In genomic region chr2:117109296-117109695, GRCm38 (mm10) we compare ENCODE assay signal across 14 mouse cellular contexts. TPM values are rescaled to one million over a fixed set of nuclear protein-coding genes. Genes with fewer than 3 reads are reported as not detected.
DNase-seq lines count a peak whose midpoint lies in the region; ATAC-seq and TF ChIP-seq lines count a peak whose summit lies in the region.
"Had no signal": no experiment of that assay in that cellular context is flagged by ENCODE, and none has a peak within 500 bp of the region (broad histone marks: within the 10 kb centered on the region; RNA-seq: fewer than 3 reads in every experiment).

No protein-coding gene starts in this region.

- DNase-seq in heart, adult 8-10 months (ENCODE audit: low spot score) = peak; percentile 78
- peak; percentile 53 for DNase-seq in lung, postnatal 14 days
- no peak for DNase-seq in spleen, postnatal 36 days (ENCODE audit: low spot score in 2 of 2)
- DNase-seq in cerebellum, adult 11 months = no peak
- DNase-seq: cerebellum, adult 2 months; left cerebral cortex, postnatal 4 days; thymus, adult 2 months had no signal

- no peak for TF ChIP-seq POLR2A in bone marrow macrophage, adult 2 months (IDR thresholded peaks at IDR 0.05; ENCODE audit: borderline replicate concordance, low read depth, low read length)

- H3K9me3 ChIP-seq in heart, embryonic 11.5 days (replicated peaks; ENCODE audit: control insufficient read depth, low read length) = no peaks in the 10 kb centered on the region
- H3K9me3 ChIP-seq: embryonic facial prominence, embryonic 10.5 days; forebrain, embryonic 13.5 days had no signal

- no peak overlapping the region for H3K27ac ChIP-seq in heart, embryonic 11.5 days (ENCODE audit: low read depth, low read length)
- peak overlapping the region; percentile 57 for H3K27ac ChIP-seq in bone marrow macrophage, adult 2 months (ENCODE audit: insufficient read depth, low read depth, low read length)
- H3K27ac ChIP-seq: embryonic facial prominence, embryonic 10.5 days; forebrain, embryonic 13.5 days; layer of hippocampus, adult 2 months had no signal

- no peak overlapping the region for H3K4me3 ChIP-seq in heart, embryonic 11.5 days (ENCODE audit: low read depth, low read length)
- H3K4me3 ChIP-seq in bone marrow macrophage, adult 2 months (ENCODE audit: insufficient read depth, low read length) = no peak overlapping the region
- H3K4me3 ChIP-seq: embryonic facial prominence, embryonic 10.5 days; forebrain, embryonic 13.5 days; layer of hippocampus, adult 2 months had no signal

- H3K27me3 ChIP-seq in heart, embryonic 11.5 days (ENCODE audit: control insufficient read depth, insufficient read depth, low read length) = no peaks in the 10 kb centered on the region
- H3K27me3 ChIP-seq: forebrain, embryonic 13.5 days had no signal

- peaks cover 16% of the 10 kb centered on the region; the same call in 1 of the 2 replicates for H3K4me1 ChIP-seq in heart, embryonic 11.5 days (ENCODE audit: control insufficient read depth, insufficient read depth, low read length)
- peaks cover 44% of the 10 kb centered on the region for H3K4me1 ChIP-seq in bone marrow macrophage, adult 2 months (ENCODE audit: control insufficient read depth, insufficient read depth, low read length)

- WGBS in heart, embryonic 11.5 days (ENCODE audit: insufficient replicate concordance) = 43% methylated on average over 2 of the region's 2 CpGs

- H3K4me2 ChIP-seq in heart, embryonic 11.5 days = no peak overlapping the region
- H3K4me2 ChIP-seq: forebrain, embryonic 13.5 days had no signal

- H3K9ac ChIP-seq in heart, embryonic 11.5 days (ENCODE audit: low read depth, low read length) = no peak overlapping the region
- H3K9ac ChIP-seq: forebrain, embryonic 13.5 days had no signal

- no peak for ATAC-seq in heart, embryonic 11.5 days (replicated peaks; ENCODE audit: insufficient number of reproducible peaks, low FRiP score, low TSS enrichment)
- peak; percentile 33 to 45; a peak in 2 of 4 replicates for ATAC-seq in hematopoietic stem cell, adult 5-6 weeks (replicated peaks in 1 of 2; ENCODE audit: insufficient read depth in 1 of 2, low FRiP score in 2 of 2, low TSS enrichment in 1 of 2, low read depth in 1 of 2, poor library complexity in 2 of 2, severe bottlenecking in 2 of 2)
- ATAC-seq: forebrain, embryonic 13.5 days; inflammation-experienced regulatory T-cells, adult 6 months had no signal

- no peak for TF ChIP-seq CTCF in bone marrow macrophage, adult 2 months (IDR thresholded peaks at IDR 0.05; ENCODE audit: low read depth, low read length)

- H3K36me3 ChIP-seq in heart, embryonic 11.5 days (ENCODE audit: control insufficient read depth, insufficient read depth, low read length) = no peaks in the 10 kb centered on the region
- H3K36me3 ChIP-seq: embryonic facial prominence, embryonic 10.5 days had no signal

RNA-seq across cellular contexts. Expression of gene Spred1, which starts 11.9 kb away (rescaled TPM):
- 10 to 100 TPM in 3 of 4 experiments, 1 to 10 TPM in 1; 9.7 to 13.8 (median 13.0) TPM for total RNA-seq in heart, adult 8-10 months (2022)
- polyA plus RNA-seq in heart, embryonic 11.5 days (2014; fragmentation: Nextera tagmentation; extraction: Ambion mirVana) = 9.8 and 10.9 TPM in 2 replicates
- 53.4 and 59.1 TPM in 2 replicates for polyA plus RNA-seq in bone marrow macrophage, adult 2 months (2012; ENCODE audit: insufficient read depth, insufficient read length, missing spikeins)
- 57.6 and 58.6 TPM in 2 replicates for total RNA-seq in hematopoietic stem cell, adult 5-6 weeks (2017)

Comparison
In these comparisons a context has a peak if more than half of its experiments do, and no peak if none do; other contexts are left out.
1. DNase-seq: peak in heart, adult 8-10 months (single experiment) and lung, postnatal 14 days (single experiment); none in spleen, postnatal 36 days (0 of 2) and cerebellum, adult 11 months (single experiment).